Mouse (Mus musculus) kidney, adult 2 months (tissue): ENCODE results near the gene Arhgef7. TPM values are rescaled to one million over a fixed set of nuclear protein-coding genes. Genes with fewer than 3 reads are reported as not detected.
A peak's percentile ranks its signal among the peaks of the same experiment; 100 is the strongest.
"Not testable (repeated sequence)": the region's sequence is repeated elsewhere in the genome, so short reads cannot be mapped to it uniquely, and the experiment has no call there.

Experiments
- DNase-seq: peaks from one replicate; pipeline ENCODE4 v3.0.0; 2021
- H3K27ac ChIP-seq: fragments of 200-500 bp; 2 replicates; pipeline ENCODE4 v1.5.1; 2012; ENCODE audit warnings: low read depth, low read length, control low read depth, inconsistent platforms; ENCODE audit not compliant: insufficient read depth
- H3K27me3 ChIP-seq: fragments of 200-500 bp; replicated peaks from 2 replicates; pipeline ENCODE4 v1.6.1; 2012; ENCODE audit warnings: mild to moderate bottlenecking, moderate library complexity, low read length, inconsistent platforms; ENCODE audit not compliant: control insufficient read depth, insufficient read depth
- H3K36me3 ChIP-seq: fragments of 200-500 bp; 2 replicates; pipeline ENCODE4 v1.6.1; 2012; ENCODE audit warnings: mild to moderate bottlenecking, moderate library complexity, low read length, inconsistent platforms; ENCODE audit not compliant: control insufficient read depth, insufficient read depth
- H3K4me1 ChIP-seq: fragments of 200-500 bp; 2 replicates; pipeline ENCODE4 v1.6.1; 2011; ENCODE audit warnings: low read length; ENCODE audit not compliant: control insufficient read depth, insufficient read depth
- H3K4me3 ChIP-seq: fragments of 200-500 bp; 2 replicates; pipeline ENCODE4 v1.5.1; 2011; ENCODE audit warnings: mild to moderate bottlenecking, low read depth, low read length, control low read depth; ENCODE audit not compliant: insufficient read depth
- CTCF ChIP-seq: fragments of 200-500 bp; conservative IDR thresholded peaks from 2 replicates; pipeline ENCODE4 v1.5.1; 2011; ENCODE audit warnings: low read depth, mild to moderate bottlenecking, control low read depth, low read length, moderate library complexity, mixed read lengths; ENCODE audit not compliant: insufficient read depth, insufficient read length
- POLR2A ChIP-seq: fragments of 200-500 bp; IDR thresholded peaks from one replicate; pipeline ENCODE4 v1.6.1; 2011; ENCODE audit warnings: low read depth, low read length, control low read depth
- WGBS: fragments of 180-500 bp; shearing (Covaris S2); methylation state at CpG from one replicate; pipeline ENCODE4 v1.1.7; 2018; 5-methylcytosine and 5-hydroxymethylcytosine counted together
- polyA plus RNA-seq: library from polyadenylated mRNA; depleted of rRNA; stranded (reverse); fragments of >200 nt; gene quantifications from 2 replicates; pipeline ENCODE4 v1.2.3, GENCODE M21; 2012; rRNA removed

The Arhgef7 gene
- polyA plus RNA-seq, 1 experiment = 49.6 TPM

DNA sequence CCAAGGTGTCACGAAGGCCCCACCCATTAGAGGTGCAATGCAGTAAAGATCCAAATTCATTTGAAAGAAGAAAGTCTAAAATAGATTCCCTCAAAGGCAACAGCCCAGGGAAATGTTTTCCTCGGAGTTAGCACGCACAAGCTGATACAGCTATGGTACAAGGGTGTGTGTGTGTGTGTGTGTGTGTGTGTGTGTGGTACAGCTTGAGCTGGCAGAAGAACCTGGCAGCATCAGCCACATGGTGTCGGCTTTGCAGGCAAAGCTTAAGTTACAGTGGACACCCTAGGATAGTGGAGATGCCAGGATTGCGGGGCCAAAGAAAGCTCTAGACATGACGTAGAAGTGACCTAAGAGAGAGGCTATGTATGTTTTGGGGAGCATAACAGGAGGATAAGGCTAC is 119.3 kb downstream of the Arhgef7 start:
- no peak for DNase-seq
- WGBS = 86% methylated on average over 6 of the region's 6 CpGs
- TF ChIP-seq CTCF = no peak
- no peak for TF ChIP-seq POLR2A
- Histone ChIP-seq H3K4me1 (no peaks in the 10 kb centered on the region), H3K27me3 (no peaks in the 10 kb centered on the region), H3K27ac (no peak overlapping the region), H3K4me3 (no peak overlapping the region), H3K36me3 (no peaks in the 10 kb centered on the region)

- TF ChIP-seq CTCF = 0 out of 2 replicates have a peak, but pooled peaks have one; percentile 18
- no peak for TF ChIP-seq POLR2A
- DNase-seq = no peak
- H3K27ac ChIP-seq = no peak overlapping the region
- no peak overlapping the region for H3K4me3 ChIP-seq
- H3K4me1 ChIP-seq = no peaks in the 10 kb centered on the region
- H3K27me3 ChIP-seq = no peaks in the 10 kb centered on the region
- no peaks in the 10 kb centered on the region for H3K36me3 ChIP-seq
Observed at GRCm38 (mm10) chr8:11867832-11868231, 140.3 kb downstream of the Arhgef7 start.

- 90% methylated on average over 6 of the region's 6 CpGs for WGBS
- not testable (repeated sequence) for DNase-seq, H3K27me3 ChIP-seq, H3K4me1 ChIP-seq, H3K4me3 ChIP-seq, H3K36me3 ChIP-seq, H3K27ac ChIP-seq
Observed at GRCm38 (mm10) chr8:11874227-11874626, 146.7 kb downstream of the Arhgef7 start.

- no peak for DNase-seq
- no peaks in the 10 kb centered on the region for H3K4me1 ChIP-seq
- H3K36me3 ChIP-seq = no peaks in the 10 kb centered on the region
- H3K27ac ChIP-seq = no peak overlapping the region
- 90% methylated on average over 3 of the region's 3 CpGs for WGBS
- no peak overlapping the region for H3K4me3 ChIP-seq
- no peak for TF ChIP-seq POLR2A
- no peak for TF ChIP-seq CTCF
- no peaks in the 10 kb centered on the region for H3K27me3 ChIP-seq
Observed at GRCm38 (mm10) chr8:11884646-11885045, 157.1 kb downstream of the Arhgef7 start.

Other genes with a start within 250 kb of the Arhgef7 start
- gene Rab20, start 249.0 kb upstream of the Arhgef7 start, polyA plus RNA-seq = 74.5 and 76.5 TPM in 2 replicates
- gene Naxd, start 230.2 kb upstream of the Arhgef7 start, polyA plus RNA-seq = 111 and 118 TPM in 2 replicates
- 50.7 and 56.6 TPM in 2 replicates for gene Cars2, start 176.9 kb upstream of the Arhgef7 start, polyA plus RNA-seq
- 12.0 and 16.3 TPM in 2 replicates for gene Ing1, start 172.2 kb upstream of the Arhgef7 start, polyA plus RNA-seq
- gene Ankrd10, start 92.0 kb upstream of the Arhgef7 start, polyA plus RNA-seq = 36.9 and 45.3 TPM in 2 replicates
- gene 1700016D06Rik, start 26.7 kb upstream of the Arhgef7 start, polyA plus RNA-seq = not detected in 2 replicates
- 0.15 TPM in 1 of 2 replicates, not detected in the other for gene Tex29, start 112.8 kb downstream of the Arhgef7 start, polyA plus RNA-seq